Mouse (Mus musculus): ENCODE measurements around the gene Slc4a8. TPM values are rescaled to one million over a fixed set of nuclear protein-coding genes. Genes with fewer than 3 reads are reported as not detected.
A peak's percentile ranks its signal among the peaks of the same experiment; 100 is the strongest.

Slc4a8 gene
- polyA plus RNA-seq, 1 experiment from 2014 or later = 23.6 TPM

DNA sequence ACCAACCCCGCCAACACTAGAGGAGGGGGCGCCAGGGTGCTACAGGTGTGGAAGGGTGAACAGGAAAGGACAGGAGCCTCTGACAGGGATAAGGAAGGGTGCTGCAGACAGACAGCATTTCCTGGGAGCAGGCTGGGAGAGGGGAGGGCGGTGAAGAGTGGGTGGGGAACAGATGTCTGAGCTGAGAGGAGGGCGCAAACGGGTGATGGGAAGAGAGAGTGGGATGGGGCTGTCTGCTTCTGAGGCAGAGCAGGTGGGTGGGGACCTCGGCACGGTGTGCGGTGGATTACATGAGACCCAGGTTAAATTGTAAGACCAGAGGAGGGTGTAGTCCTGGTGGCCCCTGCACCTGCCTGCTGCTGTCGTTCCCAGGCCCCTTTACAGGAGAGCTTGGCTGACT, 68.2 kb downstream of the Slc4a8 start:
- Histone ChIP-seq H3K9me3 (ENCODE audit: control insufficient read depth, low read length) (no peaks in the 10 kb centered on the region), H3K27ac (no peak overlapping the region), H3K36me3 (replicated peaks; ENCODE audit: control insufficient read depth, insufficient read depth) (no peaks in the 10 kb centered on the region), H3K4me1 (replicated peaks; ENCODE audit: control insufficient read depth, insufficient read depth, low read length) (peaks cover 7% of the 10 kb centered on the region; the same call in 1 of the 2 replicates), H3K27me3 (ENCODE audit: control insufficient read depth, insufficient read depth, low read length) (0 out of 2 replicates have a peak, but pooled peaks cover under 1% of the 10 kb centered on the region), H3K4me3 (replicated peaks; ENCODE audit: low read length) (no peak overlapping the region), H3K9ac (no peak overlapping the region), H3K4me2 (replicated peaks) (no peak overlapping the region)
- 86% methylated on average over 9 of the region's 9 CpGs for WGBS
- DNase-seq (ENCODE audit: low spot score) (no peak), ATAC-seq (ENCODE audit: low FRiP score) (no peak; the same call in 1 of the 2 replicates)

DNA sequence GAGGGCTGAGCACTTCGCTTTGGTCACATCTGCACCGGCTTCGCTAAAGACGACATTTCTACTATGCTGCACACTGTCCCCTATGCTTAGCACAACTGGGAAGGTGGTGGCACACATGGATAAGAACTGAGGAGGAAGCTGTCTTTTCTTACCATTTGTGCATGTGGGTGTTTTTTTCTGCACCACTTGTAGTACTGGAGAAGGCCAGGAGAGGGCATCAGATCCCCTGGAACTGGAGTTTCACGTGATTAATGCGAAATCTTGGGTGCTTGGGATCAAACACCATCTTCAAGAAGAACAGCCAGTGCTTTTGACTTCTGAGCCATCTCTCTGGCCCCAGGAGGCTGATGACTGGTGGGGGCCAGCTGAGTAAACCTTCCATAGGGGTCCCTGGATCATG, 69.1 kb downstream of the Slc4a8 start:
- H3K4me1 ChIP-seq (replicated peaks; ENCODE audit: control insufficient read depth, insufficient read depth, low read length) = no peaks in the 10 kb centered on the region
- 52% methylated on average over 6 of the region's 6 CpGs for WGBS
- no peak for ATAC-seq (ENCODE audit: low FRiP score)
- no peak overlapping the region for H3K27ac ChIP-seq
- H3K9me3 ChIP-seq (ENCODE audit: control insufficient read depth, low read length) = no peaks in the 10 kb centered on the region
- no peak overlapping the region for H3K4me2 ChIP-seq (replicated peaks)
- no peak overlapping the region for H3K4me3 ChIP-seq (replicated peaks; ENCODE audit: low read length)
- H3K36me3 ChIP-seq (replicated peaks; ENCODE audit: control insufficient read depth, insufficient read depth) = no peaks in the 10 kb centered on the region
- no peak overlapping the region for H3K9ac ChIP-seq
- H3K27me3 ChIP-seq (ENCODE audit: control insufficient read depth, insufficient read depth, low read length) = no peaks in the 10 kb centered on the region
- no peak for DNase-seq (ENCODE audit: low spot score)

DNA sequence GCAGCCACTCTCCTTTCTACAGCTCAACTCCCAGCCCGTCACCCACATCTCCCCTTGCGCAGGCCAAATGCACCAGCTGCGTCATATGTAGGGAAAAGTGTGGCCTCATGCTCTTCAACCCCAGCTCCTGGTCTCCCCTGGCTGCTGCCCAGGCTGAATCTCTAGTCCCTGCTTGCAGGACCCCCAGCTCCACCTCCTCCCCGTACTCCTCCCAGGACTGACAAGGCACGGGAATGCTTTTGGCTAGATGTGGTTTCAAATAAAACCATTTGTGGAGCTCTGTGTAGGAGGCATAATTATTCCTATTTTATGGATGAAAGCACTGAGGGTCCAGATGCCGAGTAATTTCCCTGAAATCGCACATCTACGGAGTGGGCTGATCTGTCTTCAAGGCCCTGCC, 70.6 kb downstream of the Slc4a8 start:
- Histone ChIP-seq H3K36me3 (replicated peaks; ENCODE audit: control insufficient read depth, insufficient read depth) (no peaks in the 10 kb centered on the region), H3K4me2 (replicated peaks) (no peak overlapping the region), H3K27ac (no peak overlapping the region), H3K4me1 (replicated peaks; ENCODE audit: control insufficient read depth, insufficient read depth, low read length) (no peaks in the 10 kb centered on the region), H3K4me3 (replicated peaks; ENCODE audit: low read length) (no peak overlapping the region), H3K9me3 (ENCODE audit: control insufficient read depth, low read length) (no peaks in the 10 kb centered on the region), H3K9ac (no peak overlapping the region), H3K27me3 (ENCODE audit: control insufficient read depth, insufficient read depth, low read length) (no peaks in the 10 kb centered on the region)
- DNase-seq (ENCODE audit: low spot score) (no peak), ATAC-seq (ENCODE audit: low FRiP score) (no peak)
- 79% methylated on average over 8 of the region's 8 CpGs for WGBS

DNA sequence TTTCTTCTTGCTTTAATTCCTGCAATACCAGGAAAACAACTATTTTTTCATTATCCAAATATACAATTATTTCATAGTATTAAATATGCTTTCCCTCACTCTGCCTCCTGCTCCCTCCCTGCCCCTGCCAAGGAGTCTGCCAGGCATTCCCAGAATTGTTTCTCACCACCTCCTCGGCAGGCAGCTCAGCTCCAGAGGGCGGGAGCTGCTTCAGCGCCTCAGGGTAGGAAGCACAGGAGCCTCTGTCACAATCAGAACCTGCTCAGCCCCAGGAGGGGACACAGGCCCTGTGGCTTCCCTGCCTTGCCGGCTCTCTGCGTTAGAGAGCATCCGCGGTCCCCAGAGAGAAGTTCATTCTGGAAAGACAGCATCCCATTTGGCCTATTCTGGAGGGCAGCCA, 71.2 kb downstream of the Slc4a8 start:
- 24% methylated on average over 7 of the region's 7 CpGs for WGBS
- no peak overlapping the region for H3K9ac ChIP-seq
- no peak overlapping the region for H3K4me3 ChIP-seq (replicated peaks; ENCODE audit: low read length)
- H3K4me2 ChIP-seq (replicated peaks) = no peak overlapping the region
- H3K27ac ChIP-seq = no peak overlapping the region
- DNase-seq (ENCODE audit: low spot score) (no peak), ATAC-seq (ENCODE audit: low FRiP score) (no peak)
- no peaks in the 10 kb centered on the region for H3K4me1 ChIP-seq (replicated peaks; ENCODE audit: control insufficient read depth, insufficient read depth, low read length)
- H3K27me3 ChIP-seq (ENCODE audit: control insufficient read depth, insufficient read depth, low read length) = no peaks in the 10 kb centered on the region
- H3K9me3 ChIP-seq (ENCODE audit: control insufficient read depth, low read length) = 0 out of 2 replicates have a peak, but pooled peaks cover under 1% of the 10 kb centered on the region
- no peaks in the 10 kb centered on the region for H3K36me3 ChIP-seq (replicated peaks; ENCODE audit: control insufficient read depth, insufficient read depth)

DNA sequence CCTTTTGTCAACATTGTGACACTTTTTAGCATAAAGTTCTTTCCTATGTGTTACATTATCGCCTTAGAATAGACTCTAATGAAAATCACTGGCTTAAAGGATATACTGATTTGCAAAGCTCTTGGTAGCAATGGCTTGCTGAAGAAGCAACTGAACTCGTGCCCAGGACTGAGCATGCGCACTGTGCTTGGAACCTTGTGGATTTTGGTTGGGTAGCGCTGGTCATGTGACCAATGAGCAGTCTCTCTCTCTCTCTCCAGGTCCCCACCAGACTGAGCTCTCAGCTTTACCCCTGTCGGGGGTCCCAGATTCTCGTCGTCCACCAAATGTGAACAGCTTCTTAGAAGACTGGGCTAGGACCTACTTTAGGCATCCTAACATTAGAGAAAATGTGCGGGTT, 75.2 kb downstream of the Slc4a8 start:
- Histone ChIP-seq H3K27ac (no peak overlapping the region), H3K9me3 (ENCODE audit: control insufficient read depth, low read length) (0 out of 2 replicates have a peak, but pooled peaks cover 5% of the 10 kb centered on the region), H3K9ac (no peak overlapping the region), H3K4me2 (replicated peaks) (no peak overlapping the region), H3K36me3 (replicated peaks; ENCODE audit: control insufficient read depth, insufficient read depth) (no peaks in the 10 kb centered on the region), H3K27me3 (ENCODE audit: control insufficient read depth, insufficient read depth, low read length) (no peaks in the 10 kb centered on the region), H3K4me3 (replicated peaks; ENCODE audit: low read length) (no peak overlapping the region), H3K4me1 (replicated peaks; ENCODE audit: control insufficient read depth, insufficient read depth, low read length) (no peaks in the 10 kb centered on the region)
- DNase-seq (ENCODE audit: low spot score) (no peak), ATAC-seq (ENCODE audit: low FRiP score) (no peak)
- WGBS = 86% methylated on average over 8 of the region's 8 CpGs

DNA sequence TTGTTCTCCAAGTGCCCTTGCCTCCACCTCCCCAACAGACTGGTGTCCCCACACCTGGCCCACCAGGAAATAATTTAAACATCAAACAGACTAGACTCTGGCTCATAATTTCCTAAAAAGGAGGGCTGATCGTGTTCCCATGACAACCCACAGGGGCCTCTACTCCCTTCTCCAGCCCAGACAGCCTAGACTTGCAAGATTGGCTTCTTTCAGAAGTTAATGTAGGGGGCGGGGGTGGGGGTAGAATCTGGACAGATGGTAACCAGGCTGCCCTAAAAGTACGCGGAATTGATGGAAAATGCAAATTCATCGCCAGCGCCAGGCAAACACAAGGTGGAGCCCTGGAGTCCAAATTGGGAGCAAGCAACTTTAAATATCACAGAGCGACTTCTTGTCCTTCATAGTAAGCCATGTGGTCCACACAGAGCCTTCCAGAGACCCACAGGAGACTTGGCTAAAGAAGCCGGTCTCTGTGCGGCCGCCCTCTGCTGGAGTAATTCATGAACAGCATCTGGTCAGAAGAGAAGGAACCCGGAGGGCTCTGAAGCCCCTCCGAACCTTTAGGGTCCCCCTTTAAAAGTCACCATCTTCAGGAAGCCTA, 77.2 kb downstream of the Slc4a8 start:
- no peaks in the 10 kb centered on the region for H3K36me3 ChIP-seq (replicated peaks; ENCODE audit: control insufficient read depth, insufficient read depth)
- H3K9me3 ChIP-seq (ENCODE audit: control insufficient read depth, low read length) = 0 out of 2 replicates have a peak, but pooled peaks cover 5% of the 10 kb centered on the region
- H3K4me1 ChIP-seq (replicated peaks; ENCODE audit: control insufficient read depth, insufficient read depth, low read length) = no peaks in the 10 kb centered on the region
- ATAC-seq (ENCODE audit: low FRiP score) (no peak), DNase-seq (ENCODE audit: low spot score) (peak; percentile 69)
- no peak overlapping the region for H3K4me3 ChIP-seq (replicated peaks; ENCODE audit: low read length)
- no peaks in the 10 kb centered on the region for H3K27me3 ChIP-seq (ENCODE audit: control insufficient read depth, insufficient read depth, low read length)
- H3K4me2 ChIP-seq (replicated peaks) = no peak overlapping the region
- H3K9ac ChIP-seq = no peak overlapping the region
- 36% methylated on average over 12 of the region's 12 CpGs for WGBS
- no peak overlapping the region for H3K27ac ChIP-seq

DNA sequence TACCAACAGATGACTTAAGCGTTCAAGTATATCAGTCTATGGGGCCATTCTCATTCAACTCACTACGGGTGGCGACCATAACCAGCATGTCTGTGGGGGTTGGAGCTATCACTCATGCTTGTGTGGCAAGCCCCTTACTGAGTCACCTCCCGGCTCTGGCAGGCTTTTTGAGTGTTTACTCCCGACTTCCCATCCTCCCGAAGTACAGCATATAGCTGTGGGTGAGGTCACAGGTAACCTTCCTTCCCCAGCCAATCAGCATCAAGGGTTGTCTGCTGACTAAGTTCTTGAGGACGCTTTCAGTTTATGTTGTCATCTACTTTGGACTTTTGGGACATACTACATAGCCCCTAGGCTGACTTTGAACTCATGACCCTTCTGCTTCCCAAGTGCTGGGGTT, 82.8 kb downstream of the Slc4a8 start:
- ATAC-seq (ENCODE audit: low FRiP score) = no peak
- Histone ChIP-seq H3K27ac (no peak overlapping the region), H3K4me3 (replicated peaks; ENCODE audit: low read length) (no peak overlapping the region)

DNA sequence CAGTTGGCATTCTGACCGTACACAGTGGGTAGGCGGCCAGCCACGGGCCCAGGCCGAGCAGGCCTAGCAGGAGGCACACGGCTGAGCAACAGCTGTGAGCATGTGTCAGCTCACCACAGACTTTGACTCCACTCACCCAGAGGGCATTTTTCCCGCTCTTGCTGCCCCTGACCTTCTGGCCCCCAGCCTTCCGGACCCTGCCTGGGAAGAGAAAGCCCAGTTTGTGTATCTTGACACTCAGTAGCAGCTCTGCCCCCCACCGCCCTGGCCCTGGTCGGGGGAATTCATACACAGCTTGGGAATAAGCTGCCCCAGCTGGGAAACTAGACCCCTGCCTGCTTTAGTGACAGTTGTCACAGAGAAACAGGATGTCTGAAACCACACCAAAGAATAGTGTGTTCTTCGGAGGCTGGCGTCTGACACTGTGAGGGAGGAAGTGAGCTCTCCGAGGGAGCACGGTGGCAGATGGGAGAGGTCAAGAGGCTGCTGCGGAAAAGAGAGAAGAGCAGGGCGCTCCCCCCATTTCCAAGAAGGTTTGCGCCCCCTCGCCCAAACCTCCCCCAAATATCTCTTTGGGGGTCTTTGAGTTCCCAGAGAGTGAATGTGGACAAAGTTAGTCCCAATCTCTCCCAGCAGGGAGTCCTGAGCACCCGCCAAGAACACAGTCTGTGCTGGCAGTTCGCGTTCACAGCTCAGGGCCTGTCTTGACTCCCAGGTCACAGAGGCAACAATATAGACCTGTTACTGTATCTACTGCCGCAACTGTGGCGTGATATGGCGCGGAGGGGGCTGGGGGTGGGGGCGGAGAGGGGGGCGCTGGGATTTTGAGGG, 83.7 kb downstream of the Slc4a8 start:
- Histone ChIP-seq H3K9ac (no peak overlapping the region), H3K9me3 (ENCODE audit: control insufficient read depth, low read length) (peaks cover 4% of the 10 kb centered on the region; the same call in 1 of the 2 replicates), H3K4me2 (replicated peaks) (no peak overlapping the region), H3K4me3 (replicated peaks; ENCODE audit: low read length) (no peak overlapping the region), H3K27ac (no peak overlapping the region), H3K36me3 (replicated peaks; ENCODE audit: control insufficient read depth, insufficient read depth) (no peaks in the 10 kb centered on the region), H3K27me3 (ENCODE audit: control insufficient read depth, insufficient read depth, low read length) (no peaks in the 10 kb centered on the region), H3K4me1 (replicated peaks; ENCODE audit: control insufficient read depth, insufficient read depth, low read length) (0 out of 2 replicates have a peak, but pooled peaks cover 5% of the 10 kb centered on the region)
- DNase-seq (ENCODE audit: low spot score) (no peak), ATAC-seq (ENCODE audit: low FRiP score) (no peak)
- WGBS = 45% methylated on average over 26 of the region's 26 CpGs

More for the DNA sequence above, 82.8 kb downstream of the Slc4a8 start:
- H3K4me2 ChIP-seq (replicated peaks) = no peak overlapping the region
- H3K9ac ChIP-seq = no peak overlapping the region
- no peak for DNase-seq (ENCODE audit: low spot score)
- H3K4me1 ChIP-seq (replicated peaks; ENCODE audit: control insufficient read depth, insufficient read depth, low read length) = 0 out of 2 replicates have a peak, but pooled peaks cover 5% of the 10 kb centered on the region
- no peaks in the 10 kb centered on the region for H3K27me3 ChIP-seq (ENCODE audit: control insufficient read depth, insufficient read depth, low read length)
- H3K36me3 ChIP-seq (replicated peaks; ENCODE audit: control insufficient read depth, insufficient read depth) = no peaks in the 10 kb centered on the region
- H3K9me3 ChIP-seq (ENCODE audit: control insufficient read depth, low read length) = peaks cover 4% of the 10 kb centered on the region; the same call in 1 of the 2 replicates
- WGBS = 83% methylated on average over 7 of the region's 7 CpGs

DNA sequence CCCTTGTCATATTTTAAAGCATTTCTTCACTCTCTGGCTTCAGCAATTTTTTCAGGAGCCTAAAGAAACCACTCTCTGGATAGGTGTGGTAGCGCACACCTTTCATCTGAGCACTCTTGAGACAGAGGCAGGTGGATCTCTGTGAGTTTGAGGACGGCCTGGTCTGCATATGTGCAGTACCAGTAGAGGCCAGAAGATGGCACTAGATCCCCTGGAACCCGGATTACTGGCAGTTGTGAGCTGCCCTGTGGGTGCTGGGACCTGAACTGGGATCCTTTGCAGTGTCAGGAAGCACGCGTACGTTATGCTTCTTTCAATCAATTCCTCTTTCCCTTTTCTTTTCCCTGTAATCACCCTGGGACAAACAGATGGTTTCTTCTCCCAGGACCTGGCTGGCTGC, 85.6 kb downstream of the Slc4a8 start:
- WGBS = 88% methylated on average over 6 of the region's 6 CpGs
- Histone ChIP-seq H3K27me3 (ENCODE audit: control insufficient read depth, insufficient read depth, low read length) (no peaks in the 10 kb centered on the region), H3K9me3 (ENCODE audit: control insufficient read depth, low read length) (peaks cover 4% of the 10 kb centered on the region; the same call in 1 of the 2 replicates), H3K9ac (no peak overlapping the region), H3K27ac (no peak overlapping the region), H3K4me3 (replicated peaks; ENCODE audit: low read length) (no peak overlapping the region), H3K36me3 (replicated peaks; ENCODE audit: control insufficient read depth, insufficient read depth) (no peaks in the 10 kb centered on the region), H3K4me1 (replicated peaks; ENCODE audit: control insufficient read depth, insufficient read depth, low read length) (0 out of 2 replicates have a peak, but pooled peaks cover 5% of the 10 kb centered on the region), H3K4me2 (replicated peaks) (no peak overlapping the region)
- no peak for DNase-seq (ENCODE audit: low spot score)
- ATAC-seq (ENCODE audit: low FRiP score) = no peak

Measured in hindbrain, embryonic 14.5 days (tissue).